Mouse (Mus musculus): ENCODE results near the gene Mapk1. TPM values are rescaled to one million over a fixed set of nuclear protein-coding genes. Genes with fewer than 3 reads are reported as not detected.

Mapk1 gene
- total and polyA plus RNA-seq, 3 experiments = 162 to 317 (median 244) TPM

DNA sequence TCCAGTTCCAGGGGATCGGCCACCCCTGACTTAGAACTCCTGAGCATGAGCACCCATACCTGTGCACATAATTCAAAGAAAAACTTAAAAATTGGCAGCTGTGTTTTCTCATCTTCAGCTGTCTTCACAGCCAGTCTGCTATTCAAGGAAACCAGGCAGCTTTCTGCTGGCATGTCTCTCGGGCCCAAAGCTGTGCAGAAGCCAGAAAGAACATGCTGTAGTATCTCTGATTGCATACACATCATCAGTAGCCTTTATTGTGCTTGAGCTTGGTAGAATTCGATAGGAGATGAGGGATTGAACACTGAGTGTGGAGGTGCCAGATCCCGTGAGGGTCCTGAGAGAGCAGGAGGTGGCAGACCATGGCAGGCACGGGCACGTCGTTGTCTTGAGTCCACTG is 89.8 kb downstream of the Mapk1 start:
- TF ChIP-seq MYC (IDR thresholded peaks at IDR 0.05; ENCODE audit: low read depth, low read length) (no peak), JUN (IDR thresholded peaks at IDR 0.05; ENCODE audit: insufficient read depth, low read depth, low read length) (no peak), TBP (conservative IDR thresholded peaks at IDR 0.05; ENCODE audit: low read depth, low read length) (no peak), JUND (conservative IDR thresholded peaks at IDR 0.05; ENCODE audit: low read depth, low read length) (no peak), MEF2A (IDR thresholded peaks at IDR 0.05; ENCODE audit: borderline replicate concordance, low read depth, low read length) (no peak), MXI1 (IDR thresholded peaks at IDR 0.05; ENCODE audit: low read depth, low read length) (no peak), CHD1 (IDR thresholded peaks at IDR 0.05; ENCODE audit: low read depth, low read length) (no peak), UBTF (IDR thresholded peaks at IDR 0.05; ENCODE audit: low read depth, low read length) (no peak), CHD2 (IDR thresholded peaks at IDR 0.05; ENCODE audit: low read length) (no peak), MAZ (IDR thresholded peaks at IDR 0.05; ENCODE audit: low read depth, low read length) (no peak)
- no peak overlapping the region for H3K4me2 ChIP-seq (ENCODE audit: insufficient read depth, low read depth, poor library complexity, severe bottlenecking)
- peaks cover 10 to 21% of the 10 kb centered on the region in 2 experiments for H3K4me1 ChIP-seq (ENCODE audit: control insufficient read depth in 1 of 2, insufficient read depth in 2 of 2)
- H3K27ac ChIP-seq (ENCODE audit: insufficient read depth, low read depth) = no peak overlapping the region
- H3K9me3 ChIP-seq (replicated peaks; ENCODE audit: low read length) = peaks cover 12% of the 10 kb centered on the region
- dilution Hi-C loops (cut with MboI; ENCODE audit: extremely low pct_ligation_motif_present, extremely low pct_unique_long_range_greater_than_20kb, low sequenced_read_pairs) = no loop called here
- H3K79me2 ChIP-seq (replicated peaks; ENCODE audit: control insufficient read depth, extremely low read depth, insufficient read depth, poor library complexity, severe bottlenecking) = no peaks in the 10 kb centered on the region
- peaks cover 27% of the 10 kb centered on the region for H3K27me3 ChIP-seq (replicated peaks)
- DNase-seq (ENCODE audit: extremely low read depth) = no peak
- H3K4me3 ChIP-seq (replicated peaks in 1 of 3; ENCODE audit: low read depth in 2 of 3, low read length in 2 of 3, poor library complexity in 1 of 3) = no peak overlapping the region
- no peaks in the 10 kb centered on the region for H3K36me3 ChIP-seq (replicated peaks in 1 of 2; ENCODE audit: control insufficient read depth in 1 of 2, insufficient read depth in 1 of 2, low read length in 1 of 2)
- H3K9ac ChIP-seq (ENCODE audit: insufficient read depth, low read depth) = no peak overlapping the region
- in situ Hi-C loops (cut with MboI; ENCODE audit: low pct_ligation_motif_present, low pct_unique_long_range_greater_than_20kb, low sequenced_read_pairs) = loop anchor here (10.0 kb wide), 1 partner anchor 148 kb away; no protein-coding TSS in a partner anchor

DNA sequence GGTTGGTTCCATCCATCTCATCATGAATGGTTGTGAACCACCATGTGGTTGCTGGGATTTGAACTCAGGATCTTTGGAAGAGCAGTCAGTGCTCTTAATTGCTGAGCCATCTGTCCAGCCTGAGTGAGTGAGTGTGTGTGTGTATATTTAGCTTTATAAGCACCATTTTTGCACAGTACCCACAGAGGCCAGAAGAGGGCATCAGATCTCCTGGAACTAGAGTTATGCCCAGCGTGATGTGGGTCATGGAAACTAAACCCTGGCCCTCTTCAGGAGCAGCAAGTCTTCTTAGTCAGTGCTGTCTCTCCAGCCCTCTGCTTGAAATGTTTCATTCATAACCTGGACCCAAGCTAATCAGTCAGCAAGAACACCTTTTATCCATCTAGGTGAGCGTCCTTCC is 93.1 kb downstream of the Mapk1 start:
- DNase-seq (ENCODE audit: extremely low read depth) = no peak

More for the DNA sequence above, 93.1 kb downstream of the Mapk1 start:
- in situ Hi-C loops (cut with MboI; ENCODE audit: low pct_ligation_motif_present, low pct_unique_long_range_greater_than_20kb, low sequenced_read_pairs) (loop anchor here (10.0 kb wide), 1 partner anchor 152 kb away; no protein-coding TSS in a partner anchor), dilution Hi-C loops (cut with MboI; ENCODE audit: extremely low pct_ligation_motif_present, extremely low pct_unique_long_range_greater_than_20kb, low sequenced_read_pairs) (no loop called here)
- TF ChIP-seq KAT2A (IDR thresholded peaks at IDR 0.05; ENCODE audit: insufficient replicate concordance, low read length) (no peak), RAD21 (IDR thresholded peaks at IDR 0.05; ENCODE audit: low read depth, low read length) (no peak), MAZ (IDR thresholded peaks at IDR 0.05; ENCODE audit: low read depth, low read length) (no peak), USF1 (IDR thresholded peaks at IDR 0.05; ENCODE audit: low read depth, low read length) (no peak), RCOR1 (conservative IDR thresholded peaks at IDR 0.05; ENCODE audit: low read depth, low read length) (no peak), USF2 (conservative IDR thresholded peaks at IDR 0.05; ENCODE audit: low read depth, low read length) (no peak), MYC (IDR thresholded peaks at IDR 0.05; ENCODE audit: low read depth, low read length) (no peak), POLR2AphosphoS2 (IDR thresholded peaks at IDR 0.05; ENCODE audit: low read depth, low read length) (no peak), IRF4 (IDR thresholded peaks at IDR 0.05; ENCODE audit: low read depth, low read length) (no peak), MAFK (IDR thresholded peaks at IDR 0.05; ENCODE audit: insufficient replicate concordance, low read length) (no peak), NRF1 (IDR thresholded peaks at IDR 0.05; ENCODE audit: low read depth, low read length) (no peak), TCF12 (IDR thresholded peaks at IDR 0.05; ENCODE audit: low read depth, low read length) (no peak), ELF1 (IDR thresholded peaks at IDR 0.05; ENCODE audit: low read depth, low read length) (no peak), MXI1 (IDR thresholded peaks at IDR 0.05; ENCODE audit: low read depth, low read length) (no peak), SIN3A (IDR thresholded peaks at IDR 0.05; ENCODE audit: low read length) (no peak), ZMIZ1 (IDR thresholded peaks at IDR 0.05; ENCODE audit: low read depth, low read length) (no peak), NELFE (IDR thresholded peaks at IDR 0.05; ENCODE audit: low read depth, low read length) (no peak), JUN (IDR thresholded peaks at IDR 0.05; ENCODE audit: insufficient read depth, low read depth, low read length) (no peak)
- no peaks in the 10 kb centered on the region for H3K79me2 ChIP-seq (replicated peaks; ENCODE audit: control insufficient read depth, extremely low read depth, insufficient read depth, poor library complexity, severe bottlenecking)
- H3K27ac ChIP-seq (ENCODE audit: insufficient read depth, low read depth) = no peak overlapping the region
- no peak overlapping the region for H3K9ac ChIP-seq (ENCODE audit: insufficient read depth, low read depth)
- H3K36me3 ChIP-seq (replicated peaks in 1 of 2; ENCODE audit: control insufficient read depth in 1 of 2, insufficient read depth in 1 of 2, low read length in 1 of 2) = peaks cover under 1 to 5% of the 10 kb centered on the region in 2 experiments
- peaks cover 7 to 12% of the 10 kb centered on the region in 2 experiments for H3K4me1 ChIP-seq (ENCODE audit: control insufficient read depth in 1 of 2, insufficient read depth in 2 of 2)
- no peak overlapping the region for H3K4me2 ChIP-seq (ENCODE audit: insufficient read depth, low read depth, poor library complexity, severe bottlenecking)
- H3K4me3 ChIP-seq (replicated peaks in 1 of 3; ENCODE audit: low read depth in 2 of 3, low read length in 2 of 3, poor library complexity in 1 of 3) = no peak overlapping the region
- peaks cover 11% of the 10 kb centered on the region for H3K27me3 ChIP-seq (replicated peaks)
- peaks cover 7% of the 10 kb centered on the region for H3K9me3 ChIP-seq (replicated peaks; ENCODE audit: low read length)
